Mouse (Mus musculus): ENCODE results near the gene Lhpp.

- TF ChIP-seq CTCF (IDR thresholded peaks at IDR 0.05; ENCODE audit: low read depth): no peak
- no peak for TF ChIP-seq EP300 (IDR thresholded peaks at IDR 0.05; ENCODE audit: low read depth)
These were observed 4.9 kb downstream of the Lhpp start for GRCm38 (mm10) chr7:132615346-132615745.
